Mouse (Mus musculus) myocyte (in vitro differentiated cells): ENCODE data around the gene Cobl.

Experiments used
- CEBPB ChIP-seq: IDR thresholded peaks from 2 replicates; pipeline ENCODE4 v1.6.1; 2011; ENCODE audit warnings: mild to moderate bottlenecking, moderate library complexity; ENCODE audit not compliant: poor library complexity, insufficient read depth, severe bottlenecking
- E2F4 ChIP-seq: IDR thresholded peaks from one replicate; pipeline ENCODE4 v1.6.1; 2011; ENCODE audit warnings: mild to moderate bottlenecking, control low read depth, moderate library complexity; ENCODE audit not compliant: insufficient read depth
- MAX ChIP-seq: IDR thresholded peaks from one replicate; pipeline ENCODE4 v1.6.1; 2011; ENCODE audit warnings: low read depth, mild to moderate bottlenecking, control low read depth
- MYOD1 ChIP-seq, 3 experiments: IDR thresholded peaks; one replicate each; pipeline ENCODE4 v1.6.1; 2011; ENCODE audit warnings: control low read depth in 2 of 3, low read depth in 2 of 3, mild to moderate bottlenecking in 2 of 3, moderate library complexity in 1 of 3; ENCODE audit not compliant: insufficient read length in 2 of 3, control insufficient read depth in 1 of 3
- MYOG ChIP-seq, 3 experiments: IDR thresholded peaks; one replicate each; pipeline ENCODE4 v1.6.1; 2011; ENCODE audit warnings: control low read depth in 2 of 3, low read depth in 2 of 3, mild to moderate bottlenecking in 2 of 3; ENCODE audit not compliant: insufficient read length in 2 of 3, control insufficient read depth in 1 of 3, insufficient read depth in 1 of 3
- POLR2A ChIP-seq: IDR thresholded peaks from one replicate; pipeline ENCODE4 v1.6.1; 2011; ENCODE audit warnings: low read depth, mild to moderate bottlenecking, control low read depth, moderate library complexity; ENCODE audit not compliant: insufficient read length
- POLR2AphosphoS2 ChIP-seq: IDR thresholded peaks from one replicate; pipeline ENCODE4 v1.6.1; 2011; ENCODE audit warnings: low read depth, control low read depth; ENCODE audit not compliant: insufficient read length
- REST ChIP-seq: IDR thresholded peaks from one replicate; pipeline ENCODE4 v1.6.1; 2011; ENCODE audit warnings: mild to moderate bottlenecking, control low read depth, moderate library complexity; ENCODE audit not compliant: insufficient read depth, insufficient read length
- SRF ChIP-seq: IDR thresholded peaks from one replicate; pipeline ENCODE4 v1.6.1; 2011; ENCODE audit warnings: low read depth; ENCODE audit not compliant: control insufficient read depth, insufficient read length
- TCF12 ChIP-seq: IDR thresholded peaks from one replicate; pipeline ENCODE4 v1.6.1; 2011; ENCODE audit warnings: mild to moderate bottlenecking, control low read depth; ENCODE audit not compliant: poor library complexity, insufficient read depth, severe bottlenecking
- TCF3 ChIP-seq: IDR thresholded peaks from one replicate; pipeline ENCODE4 v1.6.1; 2011; ENCODE audit warnings: low read depth, control low read depth; ENCODE audit not compliant: insufficient read length
- USF1 ChIP-seq: IDR thresholded peaks from one replicate; pipeline ENCODE4 v1.6.1; 2011; ENCODE audit warnings: low read depth, mild to moderate bottlenecking, control low read depth, moderate library complexity

DNA sequence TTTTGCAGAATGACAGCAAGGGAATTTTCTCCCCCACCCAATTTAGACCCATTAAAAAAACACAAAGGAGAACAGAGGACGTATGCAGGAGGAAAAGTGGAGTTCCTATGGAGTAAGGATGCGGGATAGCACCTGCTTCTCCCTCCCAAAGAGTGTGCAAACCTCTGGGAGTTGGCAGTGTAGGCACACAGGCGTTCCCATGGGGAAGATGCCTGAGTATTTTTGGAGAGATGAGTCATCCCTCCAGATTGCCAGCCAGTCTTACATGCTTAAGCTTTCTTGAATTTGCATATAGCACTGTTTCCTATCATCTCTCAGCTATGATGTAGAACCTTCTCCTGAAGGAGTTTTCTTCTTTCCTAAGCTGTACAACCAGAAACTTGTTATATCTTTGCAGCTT, 70.6 kb downstream of the Cobl start:
- no peak for TF ChIP-seq TCF3
- no peak for TF ChIP-seq POLR2A
- no peak for TF ChIP-seq TCF12
- TF ChIP-seq POLR2AphosphoS2 = no peak
- no peak for TF ChIP-seq E2F4
- no peak for TF ChIP-seq MAX
- TF ChIP-seq MYOD1 (IDR thresholded peaks at IDR 0.05; ENCODE audit: control insufficient read depth in 1 of 3, insufficient read length in 2 of 3, low read depth in 2 of 3) = peak in 2 of 3 experiments; percentile 46 to 70
- TF ChIP-seq USF1 = no peak
- TF ChIP-seq CEBPB = no peak
- TF ChIP-seq REST = no peak
- TF ChIP-seq MYOG (IDR thresholded peaks at IDR 0.05; ENCODE audit: control insufficient read depth in 1 of 3, insufficient read depth in 1 of 3, insufficient read length in 2 of 3, low read depth in 2 of 3) = peak in 1 of 3 experiments; percentile 66
- no peak for TF ChIP-seq SRF
